Mouse (Mus musculus) C2C12 (cell line): ENCODE results near the gene Abcc3. TPM values are rescaled to one million over a fixed set of nuclear protein-coding genes. Genes with fewer than 3 reads are reported as not detected.

Source experiments
- H3K27me3 ChIP-seq: one replicate; pipeline ENCODE4 v1.6.1; 2011; ENCODE audit not compliant: control insufficient read depth, insufficient read depth, insufficient read length
- H3K36me3 ChIP-seq: one replicate; pipeline ENCODE4 v1.6.1; 2011; ENCODE audit not compliant: control insufficient read depth, insufficient read depth
- H3K4me3 ChIP-seq: one replicate; pipeline ENCODE4 v1.5.1; 2011; ENCODE audit warnings: mild to moderate bottlenecking, control low read depth; ENCODE audit not compliant: poor library complexity, insufficient read depth, severe bottlenecking
- H3K79me2 ChIP-seq: one replicate; pipeline ENCODE4 v1.6.1; 2011; ENCODE audit not compliant: control insufficient read depth, insufficient read depth
- H3K79me3 ChIP-seq: one replicate; pipeline ENCODE4 v1.6.1; 2011; ENCODE audit warnings: low read depth, control low read depth
- H3ac ChIP-seq: one replicate; pipeline ENCODE3; 2011; ENCODE audit warnings: low read depth; ENCODE audit not compliant: control insufficient read depth, insufficient read length
- CEBPB ChIP-seq: IDR thresholded peaks from one replicate; pipeline ENCODE4 v1.6.1; 2011; ENCODE audit warnings: low read depth, mild to moderate bottlenecking, control low read depth, moderate library complexity
- CTCF ChIP-seq: IDR thresholded peaks from one replicate; pipeline ENCODE4 v1.5.1; 2011; ENCODE audit not compliant: control insufficient read depth, insufficient read depth, insufficient read length
- FOSL1 ChIP-seq: IDR thresholded peaks from one replicate; pipeline ENCODE4 v1.8.0; 2011; ENCODE audit warnings: mild to moderate bottlenecking, low read length; ENCODE audit not compliant: poor library complexity, insufficient read depth, severe bottlenecking
- MAX ChIP-seq: IDR thresholded peaks from one replicate; pipeline ENCODE4 v1.6.1; 2011; ENCODE audit warnings: mild to moderate bottlenecking, control low read depth
- MYOD1 ChIP-seq: IDR thresholded peaks from one replicate; pipeline ENCODE4 v1.6.1; 2011; ENCODE audit warnings: low read depth; ENCODE audit not compliant: control insufficient read depth, insufficient read length
- MYOG ChIP-seq: IDR thresholded peaks from one replicate; pipeline ENCODE4 v1.6.1; 2011; ENCODE audit not compliant: control insufficient read depth, insufficient read length; ENCODE audit errors: extremely low read depth
- USF1 ChIP-seq: IDR thresholded peaks from one replicate; pipeline ENCODE4 v1.6.1; 2011; ENCODE audit warnings: low read depth, mild to moderate bottlenecking, control low read depth, moderate library complexity
- polyA plus RNA-seq: library from polyadenylated mRNA; unstranded; fragments of >200 nt; fragmentation: generic; extraction: Trizol; gene quantifications from one replicate; pipeline ENCODE4 v1.2.1, GENCODE M21; 2012; ENCODE audit warnings: missing spikeins

The Abcc3 gene
- polyA plus RNA-seq, 1 experiment = 0.41 TPM

DNA sequence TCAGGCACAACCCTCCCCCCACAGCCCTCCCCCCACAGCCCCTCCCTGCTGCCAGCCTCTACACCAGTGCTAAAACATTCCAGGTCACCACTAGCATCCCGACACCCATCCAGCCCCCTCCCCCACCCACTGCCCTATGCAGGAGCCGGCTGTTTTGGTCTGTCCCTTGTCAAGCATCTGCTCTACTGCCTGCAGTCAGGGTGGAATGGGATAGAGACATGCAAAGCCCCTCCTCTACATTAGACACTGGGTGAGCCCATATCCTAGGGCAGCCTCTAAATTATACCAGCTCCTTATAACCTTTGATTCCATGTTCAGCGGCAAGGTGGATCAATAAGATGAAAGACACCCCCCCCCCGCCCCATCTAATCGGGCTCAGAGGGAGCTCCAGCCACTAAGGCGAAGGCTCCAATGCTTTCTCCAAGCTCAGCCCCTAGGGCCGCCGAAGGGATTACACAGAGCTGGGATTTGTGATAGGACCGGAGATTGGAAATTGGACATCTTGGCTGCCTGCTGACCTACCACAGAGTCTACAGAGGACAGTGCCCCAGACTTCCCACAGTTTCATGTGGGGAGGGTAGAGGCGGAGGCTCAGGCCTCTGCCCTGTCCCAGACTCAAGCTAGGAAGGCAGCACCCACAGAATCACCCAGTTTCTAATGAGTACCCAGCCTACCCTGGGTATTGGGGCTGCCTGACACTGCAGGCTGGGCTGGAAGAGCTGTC, 26.4 kb upstream of the Abcc3 start:
- Histone ChIP-seq H3K36me3 (no peaks in the 10 kb centered on the region), H3K27me3 (peaks cover 88% of the 10 kb centered on the region)
- TF ChIP-seq USF1 = no peak
- TF ChIP-seq CTCF = no peak
- TF ChIP-seq CEBPB = no peak
- TF ChIP-seq MAX = no peak

DNA sequence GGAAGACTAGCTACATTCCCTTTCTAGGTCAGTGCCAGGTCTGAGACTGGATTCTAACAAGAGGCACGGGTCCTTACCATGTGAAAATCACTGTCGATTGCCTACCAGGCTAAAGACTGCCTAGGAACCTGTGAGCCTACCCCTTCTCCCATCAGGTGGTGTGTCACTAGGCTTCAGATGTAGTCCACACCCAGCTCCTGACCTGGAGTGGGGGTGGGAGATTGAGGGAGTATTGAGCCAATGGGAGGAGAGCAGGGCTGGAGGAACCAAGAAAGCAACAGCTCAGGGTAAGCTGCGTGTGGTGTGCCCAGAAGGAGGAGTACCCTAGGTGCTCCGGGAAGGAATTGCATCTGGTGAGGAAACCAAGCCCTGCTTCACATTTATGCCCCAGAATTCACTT, 21.2 kb upstream of the Abcc3 start:
- no peak for TF ChIP-seq CTCF
- TF ChIP-seq MYOG = no peak
- no peak for TF ChIP-seq CEBPB
- TF ChIP-seq USF1 = no peak
- TF ChIP-seq MAX = no peak
- no peak for TF ChIP-seq MYOD1
- no peak for TF ChIP-seq FOSL1

More for the DNA sequence above, 26.4 kb upstream of the Abcc3 start:
- Histone ChIP-seq H3ac (no peak overlapping the region), H3K79me3 (no peaks in the 10 kb centered on the region), H3K4me3 (no peak overlapping the region), H3K79me2 (no peaks in the 10 kb centered on the region)

DNA sequence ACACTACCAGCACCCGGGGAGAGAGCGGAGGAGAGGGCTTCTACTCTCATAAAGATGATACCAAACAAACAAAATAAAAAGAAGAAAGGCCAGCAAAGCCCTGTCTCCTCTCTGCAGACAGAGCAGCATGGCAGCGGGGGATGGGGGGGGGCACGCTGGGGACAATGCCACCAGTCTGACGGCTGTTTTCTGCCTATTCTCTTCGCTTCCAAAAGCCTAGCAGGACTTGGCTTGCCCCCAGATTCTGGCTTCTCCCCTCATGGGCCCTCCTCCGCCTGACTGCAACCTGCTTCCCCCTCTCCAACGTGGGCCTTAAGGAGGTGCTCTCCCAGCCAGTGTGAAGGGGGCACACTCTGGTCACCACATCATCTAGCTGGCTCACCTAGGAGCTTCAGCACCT, 20.7 kb upstream of the Abcc3 start:
- H3K27me3 ChIP-seq = peaks cover 82% of the 10 kb centered on the region
- H3ac ChIP-seq = no peak overlapping the region
- no peaks in the 10 kb centered on the region for H3K79me2 ChIP-seq
- H3K4me3 ChIP-seq = no peak overlapping the region
- H3K36me3 ChIP-seq = no peaks in the 10 kb centered on the region
- TF ChIP-seq CTCF (no peak), USF1 (no peak)
- H3K79me3 ChIP-seq = no peaks in the 10 kb centered on the region

More for the DNA sequence above, 21.2 kb upstream of the Abcc3 start:
- Histone ChIP-seq H3K27me3 (peaks cover 86% of the 10 kb centered on the region), H3K36me3 (no peaks in the 10 kb centered on the region), H3K79me2 (no peaks in the 10 kb centered on the region), H3ac (no peak overlapping the region), H3K4me3 (no peak overlapping the region), H3K79me3 (no peaks in the 10 kb centered on the region)

DNA sequence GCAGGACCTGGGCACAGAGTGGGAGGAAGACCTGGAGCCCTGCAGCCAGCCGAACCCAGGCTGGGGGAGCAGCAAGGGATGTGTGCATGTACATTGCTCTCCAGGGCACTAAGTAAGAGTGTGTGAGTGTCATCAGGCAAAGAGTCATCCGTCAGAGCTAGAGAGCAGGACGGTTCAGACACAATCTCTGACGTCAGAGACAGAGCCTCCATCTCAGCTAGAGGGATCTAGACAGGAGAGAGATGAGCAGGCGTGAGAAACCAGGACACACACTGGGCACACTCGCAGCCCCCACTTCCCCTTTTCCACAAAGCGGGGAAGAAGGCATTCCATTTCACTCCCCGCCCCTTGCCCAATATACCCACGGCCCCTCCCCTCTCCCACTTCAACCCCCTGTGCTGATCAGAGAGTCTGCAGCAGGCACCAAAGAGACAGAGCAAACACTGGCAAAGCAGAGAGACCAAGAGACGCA, 20.2 kb upstream of the Abcc3 start:
- no peak for TF ChIP-seq MYOG
- no peak for TF ChIP-seq CEBPB
- no peak for TF ChIP-seq MAX
- no peak for TF ChIP-seq MYOD1
- no peak for TF ChIP-seq USF1
- TF ChIP-seq FOSL1 = no peak
- no peak for TF ChIP-seq CTCF
- H3K36me3 ChIP-seq = no peaks in the 10 kb centered on the region
- peaks cover 77% of the 10 kb centered on the region for H3K27me3 ChIP-seq
- H3ac ChIP-seq = no peak overlapping the region
- no peak overlapping the region for H3K4me3 ChIP-seq
- H3K79me2 ChIP-seq = no peaks in the 10 kb centered on the region
- H3K79me3 ChIP-seq = no peaks in the 10 kb centered on the region

DNA sequence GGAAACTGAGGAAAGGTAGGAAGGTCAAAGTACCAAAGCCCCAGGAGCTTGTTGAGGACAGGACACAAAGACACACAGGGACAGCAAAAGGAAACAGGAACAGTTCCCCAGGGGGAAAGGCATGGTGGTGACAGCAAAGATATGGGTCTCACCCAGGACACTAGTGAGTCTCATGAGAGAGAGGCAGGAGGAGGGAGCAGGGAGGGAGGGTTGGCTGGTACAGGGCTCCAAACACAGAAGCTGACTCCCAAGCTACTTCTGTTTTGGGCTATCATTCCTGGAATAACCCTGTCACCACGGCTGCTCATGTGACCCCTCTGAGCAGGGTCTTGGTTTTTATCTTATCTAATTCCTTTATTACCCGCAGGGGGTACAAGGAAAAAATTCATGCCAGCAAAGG, 19.8 kb upstream of the Abcc3 start:
- H3ac ChIP-seq = no peak overlapping the region
- H3K4me3 ChIP-seq = no peak overlapping the region
- H3K27me3 ChIP-seq = peaks cover 75% of the 10 kb centered on the region
- no peaks in the 10 kb centered on the region for H3K36me3 ChIP-seq
- no peak for TF ChIP-seq CEBPB
- TF ChIP-seq MYOG = no peak
- H3K79me3 ChIP-seq = no peaks in the 10 kb centered on the region
- H3K79me2 ChIP-seq = no peaks in the 10 kb centered on the region

DNA sequence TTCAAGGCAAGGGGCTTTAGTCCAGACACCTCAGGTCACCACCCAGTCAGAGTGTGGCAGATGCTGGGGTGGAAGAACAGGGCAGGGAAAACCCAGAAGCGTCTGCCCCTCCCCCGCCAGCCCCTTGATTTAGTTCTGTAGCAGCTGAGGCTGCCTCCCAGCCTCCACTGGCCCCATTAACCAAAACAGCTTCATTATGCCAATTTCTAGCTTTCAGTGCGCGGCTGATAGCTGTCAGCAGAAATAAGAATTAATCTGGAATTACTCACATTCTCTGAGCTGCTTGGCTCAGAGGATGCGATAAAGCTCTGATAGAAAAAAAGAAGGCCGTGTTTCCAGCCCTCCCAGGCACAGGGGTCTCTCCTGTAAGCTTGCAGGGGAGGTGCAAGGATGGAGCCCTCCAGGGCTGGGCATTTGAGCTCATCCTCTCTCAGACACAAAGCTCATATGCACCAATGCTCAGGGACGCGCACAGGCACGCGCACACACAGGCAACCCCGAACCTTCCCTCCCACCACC, 15.1 kb upstream of the Abcc3 start:
- TF ChIP-seq MYOD1 = no peak
- no peak for TF ChIP-seq CEBPB
- TF ChIP-seq USF1 = no peak
- no peak for TF ChIP-seq MYOG
- TF ChIP-seq FOSL1 = no peak
- no peak for TF ChIP-seq MAX
- TF ChIP-seq CTCF = no peak
- Histone ChIP-seq H3K79me3 (no peaks in the 10 kb centered on the region), H3ac (no peak overlapping the region), H3K36me3 (no peaks in the 10 kb centered on the region), H3K4me3 (no peak overlapping the region), H3K79me2 (no peaks in the 10 kb centered on the region), H3K27me3 (peaks cover 28% of the 10 kb centered on the region)
